28 mouse cellular contexts compared by ENCODE assay signal in the genomic region with DNA sequence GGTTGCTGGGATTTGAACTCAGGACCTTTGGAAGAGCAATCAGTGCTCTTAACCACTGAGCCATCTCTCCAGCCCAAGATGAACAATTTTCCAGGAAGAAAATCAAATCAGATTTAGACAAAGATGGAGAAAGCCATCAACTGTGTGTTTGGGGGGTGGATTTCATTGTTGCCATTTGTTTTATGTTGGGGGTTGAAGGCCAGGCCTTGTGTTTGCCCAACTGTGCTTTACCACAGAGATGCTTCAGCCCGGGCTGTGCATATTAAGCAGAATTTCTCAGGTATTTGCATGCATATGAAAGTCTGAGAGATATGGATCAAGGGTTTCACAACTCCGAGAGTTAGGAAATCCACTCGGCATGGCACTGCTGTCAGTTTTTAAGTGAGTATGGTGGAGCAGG. TPM values are rescaled to one million over a fixed set of nuclear protein-coding genes. Genes with fewer than 3 reads are reported as not detected.
"Had no signal": no experiment of that assay in that cellular context is flagged by ENCODE, and none has a peak within 500 bp of the region (broad histone marks: within the 10 kb centered on the region; RNA-seq: fewer than 3 reads in every experiment).

No protein-coding gene starts in this region.

- H3K27me3 ChIP-seq: embryonic facial prominence, embryonic 12.5 days; embryonic facial prominence, embryonic 13.5 days; embryonic facial prominence, embryonic 15.5 days; forebrain, embryonic 12.5 days; forebrain, embryonic 13.5 days; forebrain, embryonic 15.5 days had no signal

- H3K27ac ChIP-seq: embryonic facial prominence, embryonic 10.5 days; embryonic facial prominence, embryonic 12.5 days; embryonic facial prominence, embryonic 13.5 days; embryonic facial prominence, embryonic 15.5 days; forebrain, embryonic 10.5 days; forebrain, embryonic 12.5 days; forebrain, embryonic 13.5 days; forebrain, embryonic 15.5 days; gastrocnemius, adult 2 months; heart, adult 2 months had no signal

- H3K4me1 ChIP-seq: embryonic facial prominence, embryonic 10.5 days; embryonic facial prominence, embryonic 12.5 days; embryonic facial prominence, embryonic 13.5 days; embryonic facial prominence, embryonic 15.5 days; forebrain, embryonic 12.5 days; forebrain, embryonic 13.5 days; forebrain, embryonic 15.5 days had no signal

- H3K36me3 ChIP-seq: embryonic facial prominence, embryonic 10.5 days; embryonic facial prominence, embryonic 12.5 days; embryonic facial prominence, embryonic 13.5 days; embryonic facial prominence, embryonic 15.5 days; forebrain, embryonic 10.5 days; forebrain, embryonic 12.5 days; forebrain, embryonic 15.5 days had no signal

- H3K9me3 ChIP-seq: embryonic facial prominence, embryonic 10.5 days; embryonic facial prominence, embryonic 12.5 days; embryonic facial prominence, embryonic 13.5 days; embryonic facial prominence, embryonic 15.5 days; forebrain, embryonic 10.5 days; forebrain, embryonic 12.5 days; forebrain, embryonic 13.5 days; forebrain, embryonic 15.5 days had no signal

- H3K4me3 ChIP-seq: embryonic facial prominence, embryonic 10.5 days; embryonic facial prominence, embryonic 12.5 days; embryonic facial prominence, embryonic 13.5 days; embryonic facial prominence, embryonic 15.5 days; erythroblast, embryonic 14.5 days; forebrain, embryonic 10.5 days; forebrain, embryonic 12.5 days; forebrain, embryonic 13.5 days; forebrain, embryonic 15.5 days; gastrocnemius, adult 2 months; heart, adult 2 months had no signal

- DNase-seq: cerebellum, adult 2 months; cerebellum, adult 8-10 months; cerebellum, adult 9-10 months; cerebellum, adult 9-11 months; cerebellum, postnatal 10 days; cerebellum, postnatal 14 days; cerebellum, postnatal 25 days; cerebellum, postnatal 36 days; embryo, embryonic 11 days; forebrain, postnatal 0 days; gastrocnemius, adult 2 months; gastrocnemius, postnatal 10 days; gastrocnemius, postnatal 14 days; gastrocnemius, postnatal 25 days; gastrocnemius, postnatal 36 days; heart, adult 18-20 months; heart, adult 2 months had no signal

RNA-seq across cellular contexts. Expression of a gene that starts 20.5 kb away (rescaled TPM):
- total RNA-seq: common myeloid progenitor, adult 5-6 weeks; granulocyte monocyte progenitor cell, adult 5-6 weeks had no signal
